Mouse (Mus musculus) ovary, postnatal 36 days (tissue): ENCODE results near the gene Arv1.
A peak's percentile ranks its signal among the peaks of the same experiment; 100 is the strongest.

Source experiments
- DNase-seq: peaks from one replicate; pipeline ENCODE4 v3.0.0; 2022; ENCODE audit warnings: low spot score, mixed read lengths

Gene Arv1

DNA sequence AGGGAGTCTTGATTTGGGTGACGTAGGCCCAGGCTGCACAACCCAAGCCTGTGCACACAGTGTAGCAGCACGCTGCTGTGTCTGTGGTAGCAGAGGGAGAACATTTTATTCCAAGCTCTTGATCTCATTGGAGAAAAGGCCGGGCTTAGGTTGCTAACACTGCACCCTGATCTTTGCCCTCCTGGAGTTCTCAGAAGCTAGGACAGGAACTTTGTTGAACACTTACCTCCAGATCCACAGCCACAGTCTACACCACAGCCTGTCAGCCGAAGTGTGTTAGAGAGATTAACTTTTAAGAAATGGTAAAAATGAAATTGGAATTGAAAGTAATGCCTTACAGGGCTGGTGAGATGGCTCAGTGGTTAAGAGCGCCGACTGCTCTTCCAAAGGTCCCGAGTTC lies 2.4 kb downstream of the Arv1 start:
- no peak for DNase-seq

DNA sequence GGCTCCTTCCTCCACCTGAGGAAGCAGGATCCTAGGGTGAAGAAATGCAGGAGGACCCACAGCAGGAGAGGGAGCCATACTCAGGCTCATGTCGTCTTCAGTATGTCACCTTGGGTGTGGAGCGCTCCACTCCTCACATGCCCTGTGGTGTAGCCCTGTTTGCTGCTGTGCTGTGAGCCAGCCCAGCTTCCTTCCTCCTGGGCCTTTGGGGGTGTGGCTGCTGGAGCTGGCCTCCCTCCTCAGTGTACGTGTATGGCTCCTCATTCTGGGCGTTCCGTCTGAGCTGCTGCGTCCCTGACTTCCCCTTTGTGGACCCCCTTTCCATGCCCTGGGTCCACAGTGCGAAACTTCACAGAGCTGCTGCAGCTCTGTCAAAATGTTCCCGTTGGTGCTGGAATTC lies 10.9 kb downstream of the Arv1 start:
- DNase-seq: no peak

DNA sequence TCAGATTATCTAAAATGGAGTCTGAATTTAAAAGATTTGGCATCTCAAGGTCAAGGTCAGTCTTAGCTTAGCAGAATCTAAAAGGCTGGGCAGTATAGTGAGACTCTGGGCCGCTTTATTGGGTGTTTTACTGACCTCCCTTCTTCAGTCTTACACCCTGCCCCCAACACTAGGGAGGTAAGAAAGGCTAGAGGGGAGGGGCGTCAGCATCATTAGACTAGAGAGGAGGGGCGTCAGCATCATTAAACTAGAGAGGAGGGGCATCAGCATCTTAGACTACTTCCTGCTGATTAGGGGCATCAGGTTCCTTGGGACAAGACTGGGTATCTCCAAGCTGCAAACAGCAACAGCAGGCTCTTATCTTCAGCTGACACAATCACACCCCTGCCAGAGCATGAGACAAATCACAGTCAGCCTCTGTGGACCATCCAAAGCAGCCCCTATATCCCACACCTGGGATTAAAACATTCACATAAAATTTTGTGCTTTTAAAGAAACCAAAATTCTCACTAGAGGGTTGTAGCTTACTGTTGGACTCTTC lies 13.5 kb downstream of the Arv1 start:
- DNase-seq: no peak

DNA sequence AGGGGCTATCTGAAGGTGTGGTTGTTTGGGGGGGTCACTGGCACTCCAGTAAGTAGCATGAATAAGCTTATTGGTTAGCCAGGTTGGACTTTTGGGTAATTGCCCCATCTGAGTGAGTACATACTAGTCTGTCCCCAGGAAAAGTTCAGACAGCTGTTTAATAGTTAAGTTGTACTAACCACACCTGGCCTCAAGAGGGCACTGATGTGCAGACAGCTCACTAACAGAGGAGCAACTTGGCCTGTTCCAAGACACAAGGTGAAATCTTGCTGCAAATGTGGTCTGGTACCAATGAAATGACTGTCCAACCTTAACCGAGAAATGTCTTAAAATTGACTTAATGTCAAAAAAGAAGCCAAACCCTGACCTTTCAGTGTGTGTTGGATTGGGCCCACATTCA lies 17.3 kb downstream of the Arv1 start:
- no peak for DNase-seq

DNA sequence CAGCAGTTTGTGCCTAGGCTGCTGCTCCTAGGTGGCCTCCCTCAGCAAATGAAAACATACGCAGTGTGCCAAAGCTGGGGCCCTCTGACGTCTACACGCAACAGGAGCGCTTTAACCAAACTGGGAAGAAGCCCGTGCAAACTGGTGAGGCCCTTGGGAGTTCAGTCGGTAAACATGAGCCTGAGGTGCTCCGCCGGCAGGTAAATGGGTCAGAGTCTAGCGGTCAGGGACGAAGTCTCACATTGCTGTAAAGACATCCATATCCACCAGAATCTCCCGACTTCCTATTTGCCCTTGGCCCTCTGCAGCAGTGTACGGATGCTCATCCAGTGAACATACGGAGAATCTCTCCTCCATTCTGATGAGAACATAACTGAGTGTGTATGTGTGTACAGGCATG lies 24.7 kb downstream of the Arv1 start:
- no peak for DNase-seq

DNA sequence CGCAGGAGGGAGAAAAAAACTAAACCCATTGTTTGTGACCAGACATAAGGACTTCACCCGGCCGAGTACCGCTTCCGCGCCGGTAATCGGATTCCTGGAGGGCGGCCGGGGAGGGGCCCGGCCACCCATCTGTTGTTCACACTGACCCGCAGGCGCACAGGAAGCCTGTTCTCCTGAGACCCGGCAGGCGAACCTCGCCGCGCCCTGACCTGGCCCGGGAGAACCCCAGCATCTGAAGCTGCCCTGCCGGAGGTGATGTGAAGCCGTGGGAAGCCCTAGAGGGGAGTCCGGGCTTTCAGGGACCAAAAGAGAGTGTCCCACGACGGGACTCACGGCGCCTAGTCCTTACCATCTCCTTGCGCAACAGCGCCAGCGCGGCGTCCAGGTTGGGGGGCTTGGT lies 29.3 kb downstream of the Arv1 start:
- no peak for DNase-seq

DNA sequence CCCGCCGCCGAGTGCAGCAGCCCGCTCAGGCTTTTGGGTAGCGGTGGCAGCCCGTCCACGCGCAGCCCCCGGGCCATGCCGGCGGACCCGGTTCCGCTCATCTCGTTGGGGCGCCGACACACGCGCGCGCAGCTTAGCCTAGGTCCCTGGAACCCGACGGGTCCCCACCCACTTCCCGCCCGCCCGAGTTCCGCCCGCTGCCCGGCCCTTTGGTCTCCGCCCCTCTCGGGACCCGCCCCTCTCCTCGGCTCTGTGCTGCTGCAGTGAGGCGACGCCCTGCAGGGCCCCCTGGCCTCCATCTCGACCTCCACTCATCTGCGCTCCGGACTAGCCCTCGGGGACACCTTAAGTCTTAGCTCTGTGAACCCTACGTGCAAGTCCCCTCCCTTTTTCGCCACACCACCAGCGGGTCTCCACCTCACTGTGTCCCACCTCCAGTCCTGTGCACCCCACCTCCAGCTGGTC lies 29.8 kb downstream of the Arv1 start, which contains the start of gene Fam89a:
Fam89a (minus strand) TSS at position 124 of the 465 bp plus-strand sequence.
- DNase-seq: peak; percentile 49

DNA sequence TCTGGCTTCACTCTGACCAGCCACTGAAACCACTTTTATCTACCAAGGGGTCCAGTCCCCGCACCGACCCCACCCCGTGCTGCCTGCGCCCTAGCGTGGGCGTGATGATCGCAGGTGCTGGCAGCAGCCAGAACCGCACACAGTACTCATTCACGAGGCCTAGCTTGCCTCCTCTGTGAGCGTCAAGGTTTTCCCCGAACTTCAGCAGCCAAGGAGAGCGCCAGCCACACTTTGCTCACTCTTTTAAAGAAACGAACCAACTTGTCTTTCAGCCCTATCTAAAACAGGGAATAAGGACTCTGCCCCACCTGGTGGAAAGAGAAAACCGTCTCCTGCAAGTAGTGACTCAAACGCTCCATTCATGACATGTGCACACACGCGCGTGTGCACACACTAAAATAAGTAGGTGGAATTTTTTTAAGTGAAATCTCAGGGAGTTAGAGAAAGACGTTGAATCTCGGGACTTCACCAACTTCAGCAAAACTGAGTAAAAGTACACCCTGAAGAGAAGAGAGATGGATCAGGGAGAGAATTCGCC lies 30.5 kb downstream of the Arv1 start:
- no peak for DNase-seq

DNA sequence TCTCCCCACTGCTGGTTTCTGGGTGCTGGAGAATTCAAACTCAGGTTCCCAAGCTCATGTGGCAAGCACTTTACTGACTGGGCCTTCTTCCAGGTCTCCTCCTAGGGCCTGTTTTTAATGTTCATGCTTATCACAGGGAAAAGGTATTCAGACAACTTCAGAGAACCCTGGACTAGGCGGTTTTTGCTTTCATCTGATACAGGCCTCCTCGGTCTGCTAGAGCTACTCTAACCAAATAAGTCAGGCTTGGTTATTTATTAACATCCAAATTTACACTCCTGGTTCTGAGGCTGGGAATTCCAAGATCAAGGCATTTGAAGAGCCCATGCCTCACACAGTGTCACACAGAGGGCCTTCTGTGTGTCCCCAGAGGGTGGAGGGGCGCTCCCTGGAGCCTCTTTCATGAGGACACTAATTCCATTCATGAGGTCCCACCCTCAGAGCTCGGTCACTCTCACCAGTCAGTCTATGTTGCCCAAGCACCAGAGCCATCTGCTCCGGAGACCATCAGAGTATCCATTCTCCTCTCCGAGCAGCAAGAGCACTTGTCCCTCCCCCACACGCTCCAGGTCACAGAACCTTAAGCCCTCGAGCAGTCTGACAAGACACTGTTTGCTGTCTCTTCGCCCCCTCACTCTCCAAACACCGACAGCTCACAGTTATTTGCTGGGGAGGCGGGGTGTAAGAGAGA lies 32.3 kb downstream of the Arv1 start:
- DNase-seq: no peak

DNA sequence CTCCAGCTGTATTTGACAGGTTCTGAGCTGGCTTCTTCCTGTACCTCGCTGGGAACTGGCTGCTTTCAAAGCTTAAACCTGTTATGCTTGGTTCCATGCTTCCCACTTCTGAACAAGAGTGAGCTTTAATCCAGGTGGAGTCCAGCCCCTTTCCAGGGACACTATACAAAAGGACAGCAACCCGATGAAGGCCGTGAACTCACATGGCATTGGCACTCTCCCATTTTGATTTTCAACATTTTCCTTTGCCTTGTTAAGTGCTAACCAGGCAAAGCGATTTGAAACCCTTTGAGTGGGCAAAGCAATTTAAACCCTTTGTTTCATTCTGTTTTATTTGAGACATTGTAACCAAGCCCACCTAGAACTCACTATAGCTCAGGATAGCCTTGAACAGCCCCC lies 32.9 kb downstream of the Arv1 start:
- DNase-seq: no peak

DNA sequence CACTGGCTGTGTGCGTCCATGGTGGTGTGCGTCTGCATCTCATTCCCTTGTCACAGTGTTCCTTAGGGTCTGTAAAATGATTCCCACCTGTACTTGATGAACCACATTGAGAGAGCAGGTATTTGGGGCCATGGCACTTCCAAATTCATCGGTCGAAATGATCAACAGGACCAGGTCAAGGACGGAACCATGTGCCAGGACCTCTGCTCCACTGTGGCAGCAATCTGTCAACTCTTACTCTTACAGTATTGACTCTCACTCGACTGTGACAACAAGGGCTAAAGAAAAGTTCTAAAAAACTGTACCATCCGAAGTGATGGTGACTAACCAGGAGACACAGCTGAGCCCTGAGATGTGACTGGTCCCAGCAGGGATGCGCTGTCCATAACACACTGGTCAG lies 33.5 kb downstream of the Arv1 start:
- DNase-seq: no peak

DNA sequence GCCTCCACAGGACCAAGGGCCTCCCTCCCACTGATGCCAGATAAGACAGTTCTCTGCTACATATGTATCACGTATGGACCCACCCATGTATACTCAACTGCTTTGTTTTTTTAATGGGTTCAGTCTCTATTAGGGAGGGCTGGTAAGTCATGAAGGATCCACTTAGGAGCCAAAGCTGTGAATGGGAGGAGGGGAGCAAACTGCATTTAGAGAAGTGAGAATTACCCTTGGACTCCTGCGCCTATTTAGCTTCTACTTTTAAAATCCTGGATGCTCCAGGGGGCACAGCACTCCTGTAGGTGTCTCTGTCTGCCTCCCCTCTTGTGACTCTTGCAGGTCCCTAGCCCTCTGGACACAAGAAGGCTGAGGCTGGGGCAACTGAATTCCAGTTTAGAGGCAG lies 34.2 kb downstream of the Arv1 start:
- DNase-seq: no peak

DNA sequence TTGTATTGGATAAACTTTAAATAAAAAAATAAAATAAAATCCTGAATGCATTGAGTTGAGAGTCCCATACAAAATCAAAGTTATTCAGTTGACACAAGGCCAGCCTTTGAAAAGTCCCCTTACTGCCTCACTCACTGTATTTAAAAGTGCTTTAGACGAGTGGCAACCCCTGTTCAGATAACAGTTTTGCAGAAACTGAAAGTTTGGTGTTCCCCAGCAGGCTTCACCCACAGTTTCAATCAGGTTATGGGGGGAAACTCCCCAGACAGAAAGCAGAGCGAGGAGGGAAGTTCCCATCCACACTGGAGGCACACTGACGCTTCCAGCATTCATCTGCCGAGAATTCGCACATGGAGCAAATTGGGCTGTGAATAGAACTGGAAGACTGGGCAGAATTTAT lies 34.7 kb downstream of the Arv1 start:
- no peak for DNase-seq

DNA sequence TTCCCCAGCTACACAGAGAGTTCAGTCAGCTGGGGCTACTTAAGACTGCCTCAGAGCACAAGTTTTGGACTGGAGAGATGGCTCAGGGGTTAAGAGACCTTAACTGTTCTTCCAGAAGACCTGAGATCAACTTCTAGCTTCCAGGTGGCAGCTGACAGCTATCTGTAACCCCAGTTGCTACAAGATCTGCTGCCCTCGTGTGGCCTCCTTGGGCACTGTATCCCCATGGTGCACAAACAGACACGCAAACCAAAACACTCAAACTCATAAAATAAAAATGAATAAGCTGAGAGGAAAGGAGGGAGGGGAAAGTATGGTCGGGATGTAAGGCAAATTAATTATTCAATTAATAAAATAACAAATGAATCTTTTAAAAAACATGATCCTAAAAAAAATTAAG lies 36.6 kb downstream of the Arv1 start:
- DNase-seq: no peak

DNA sequence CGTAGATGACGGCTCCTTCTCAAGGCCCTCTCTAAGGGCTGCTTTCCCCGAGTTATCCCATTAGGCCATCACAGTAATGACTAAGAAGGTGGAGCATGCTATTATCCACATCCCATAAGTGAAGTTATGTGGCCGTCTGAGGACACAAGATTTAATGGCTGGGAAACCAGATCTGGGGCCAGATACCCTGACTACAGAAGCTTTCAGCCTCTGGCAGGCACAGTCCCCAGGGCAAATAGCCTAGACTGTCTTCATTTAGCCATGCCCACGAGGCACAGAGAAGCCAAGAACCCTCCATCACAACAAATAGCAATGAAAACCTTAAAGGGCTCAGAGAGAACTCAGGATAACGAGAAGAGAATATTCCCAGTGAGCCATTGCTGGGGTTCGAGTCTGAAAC lies 41.1 kb downstream of the Arv1 start:
- no peak for DNase-seq

DNA sequence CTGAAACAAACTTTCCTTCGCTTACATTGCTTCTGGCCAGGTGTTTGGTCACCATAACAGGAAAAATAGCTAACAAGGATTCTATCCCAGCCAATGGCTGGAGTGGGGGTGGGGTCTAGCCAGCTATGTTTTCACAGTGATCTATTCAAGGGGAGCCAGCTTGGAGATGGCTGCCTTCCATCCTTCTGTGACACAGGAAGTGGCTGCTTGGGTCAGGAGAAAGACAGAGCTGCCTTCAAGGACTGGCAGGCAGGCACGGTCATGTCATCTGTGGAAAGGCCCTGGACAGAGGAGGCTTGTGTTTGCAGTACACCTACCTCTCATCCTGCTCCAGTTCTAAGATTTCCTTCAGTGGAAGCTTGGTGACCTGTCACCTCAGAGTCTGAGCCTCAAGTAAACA lies 50.5 kb downstream of the Arv1 start:
- DNase-seq: no peak

DNA sequence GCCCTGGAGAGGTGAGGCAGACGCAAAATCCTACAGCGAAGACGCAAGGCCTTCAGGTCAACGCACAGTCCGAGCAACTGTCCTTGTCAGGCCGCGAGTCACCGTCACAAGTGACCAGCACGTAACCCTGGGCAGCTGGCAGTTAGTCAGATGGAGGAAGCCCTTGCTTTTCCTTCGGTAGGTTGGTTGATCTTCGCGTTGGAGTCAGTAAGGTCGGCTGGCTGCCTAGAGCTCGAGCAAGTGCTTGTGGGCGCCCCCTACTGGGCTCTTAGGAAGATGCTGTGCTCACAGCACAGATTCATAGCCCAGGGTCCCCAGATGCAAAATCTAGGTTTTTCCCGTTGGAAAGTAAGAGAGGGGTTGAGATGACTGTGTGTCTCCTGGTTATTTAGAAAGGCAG lies 53.8 kb downstream of the Arv1 start:
- DNase-seq: peak; percentile 65

DNA sequence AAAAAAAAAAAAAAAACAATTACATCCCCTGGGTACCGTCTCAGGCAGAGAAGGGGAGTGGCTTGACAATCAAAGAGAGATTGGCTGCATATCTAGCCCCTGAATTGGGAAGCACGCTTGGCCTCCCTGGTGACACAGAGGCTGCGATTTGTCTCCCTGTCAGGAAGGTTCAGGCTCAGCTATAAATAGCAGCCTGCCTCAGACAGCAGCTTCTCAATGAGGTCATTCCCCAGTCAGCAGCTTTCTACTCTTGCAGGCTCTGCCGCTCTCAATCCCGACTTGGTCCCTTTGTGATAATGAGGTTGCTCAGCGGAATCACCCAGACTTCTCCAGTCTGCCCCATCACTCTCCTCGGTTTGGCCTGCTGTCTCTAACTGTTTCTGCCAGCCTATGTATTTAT lies 58.3 kb downstream of the Arv1 start:
- DNase-seq: no peak

DNA sequence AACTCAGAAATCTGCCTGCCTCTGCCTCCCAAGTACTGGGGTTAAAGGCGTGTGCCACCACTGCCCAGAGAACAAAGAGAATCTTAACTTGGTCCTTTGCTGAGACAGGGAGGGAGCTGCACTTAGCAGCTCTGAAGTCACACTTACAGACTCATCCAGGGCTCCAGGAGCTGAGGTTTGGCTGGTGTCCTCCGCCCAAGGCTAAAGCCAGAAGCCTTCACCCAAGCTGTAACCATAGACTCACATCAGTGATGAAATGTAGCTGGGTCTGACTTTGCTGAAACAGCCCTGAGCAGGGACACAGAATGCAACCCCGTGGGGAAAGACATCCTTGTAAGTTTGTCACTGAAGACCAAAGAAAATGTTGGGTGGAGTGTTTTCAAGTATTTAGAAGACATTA lies 60.5 kb downstream of the Arv1 start:
- DNase-seq: no peak

DNA sequence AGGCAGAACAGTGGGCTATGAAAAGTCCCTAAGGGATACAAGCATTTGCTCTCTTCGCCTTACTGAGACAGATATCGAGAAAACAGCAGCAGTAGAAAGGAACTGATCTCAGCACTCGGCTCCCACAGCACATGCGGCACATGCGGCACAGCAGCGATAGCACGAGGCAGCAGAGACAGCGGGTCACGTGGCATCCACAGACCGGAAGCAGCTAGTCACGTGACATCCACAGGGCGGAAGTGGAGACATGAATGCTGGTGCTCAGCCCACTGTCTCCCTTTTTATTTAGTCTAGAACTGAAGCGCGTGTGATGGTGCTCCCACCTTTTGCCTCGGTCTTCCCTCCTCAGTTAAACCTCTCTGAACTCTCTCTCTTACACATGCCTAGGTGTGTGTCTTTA lies 61.3 kb downstream of the Arv1 start:
- DNase-seq: no peak
